Mouse (Mus musculus): ENCODE data around the gene Mest. TPM values are rescaled to one million over a fixed set of nuclear protein-coding genes. Genes with fewer than 3 reads are reported as not detected.

The Mest gene
- 1,492 and 1,651 TPM in 2 replicates for polyA plus RNA-seq (2014; fragmentation: Nextera tagmentation; extraction: Ambion mirVana)

DNA sequence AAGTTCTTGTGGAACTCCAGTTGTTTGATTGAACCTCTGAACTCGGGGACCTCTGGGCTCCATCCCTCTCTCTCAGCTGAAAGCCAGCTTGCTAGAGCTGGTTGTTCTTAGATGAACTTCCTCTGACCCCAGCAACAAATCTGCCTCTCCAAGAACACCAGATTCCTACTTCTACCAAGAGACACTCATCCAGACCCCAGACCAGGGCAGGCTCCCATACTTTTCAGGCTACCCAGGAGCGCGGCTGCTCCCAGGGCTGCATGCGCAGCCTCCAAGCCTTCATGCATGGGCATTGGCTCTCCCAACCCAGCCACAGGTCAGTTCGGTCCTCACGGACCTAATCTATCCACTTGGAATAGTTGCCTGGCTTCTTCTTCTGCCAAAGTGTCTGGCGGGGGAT, at the start of gene Mest:
Mest (plus strand) TSS at position 217 of the 400 bp plus-strand sequence.
- no peak within 1 kb of the TSS for H3K27ac ChIP-seq (ENCODE audit: low read depth, low read length)
- no peaks in the 10 kb centered on the region for H3K9me3 ChIP-seq (ENCODE audit: control insufficient read depth, low read length)
- no peak within 1 kb of the TSS for H3K9ac ChIP-seq (ENCODE audit: low read length)
- H3K27me3 ChIP-seq (ENCODE audit: control insufficient read depth, insufficient read depth, low read length): no peaks in the 10 kb centered on the region
- ATAC-seq (ENCODE audit: insufficient read depth, low FRiP score, low TSS enrichment) (no peak), DNase-seq (ENCODE audit: low spot score) (no peak)
- H3K4me2 ChIP-seq (ENCODE audit: low read depth): no peak within 1 kb of the TSS
- 74% methylated on average over 7 of the region's 7 CpGs for WGBS
- no peak within 1 kb of the TSS for H3K4me3 ChIP-seq (ENCODE audit: low read depth, low read length)
- no peaks in the 10 kb centered on the region for H3K36me3 ChIP-seq (ENCODE audit: control insufficient read depth, insufficient read depth, low read length)
- peaks cover 9% of the 10 kb centered on the region; the same call in 1 of the 2 replicates for H3K4me1 ChIP-seq (ENCODE audit: control insufficient read depth, insufficient read depth, low read length)

- DNase-seq (ENCODE audit: low spot score) (no peak), ATAC-seq (ENCODE audit: insufficient read depth, low FRiP score, low TSS enrichment) (no peak)
- WGBS: 38% methylated on average over 14 of the region's 14 CpGs
- H3K4me2 ChIP-seq (ENCODE audit: low read depth): no peak overlapping the region
- H3K36me3 ChIP-seq (ENCODE audit: control insufficient read depth, insufficient read depth, low read length): no peaks in the 10 kb centered on the region
- H3K9ac ChIP-seq (ENCODE audit: low read length): peak overlapping the region; percentile 18; the same call in 1 of the 2 replicates
- no peaks in the 10 kb centered on the region for H3K27me3 ChIP-seq (ENCODE audit: control insufficient read depth, insufficient read depth, low read length)
- peaks cover 34% of the 10 kb centered on the region for H3K4me1 ChIP-seq (ENCODE audit: control insufficient read depth, insufficient read depth, low read length)
- H3K4me3 ChIP-seq (ENCODE audit: low read depth, low read length): no peak overlapping the region
- H3K27ac ChIP-seq (ENCODE audit: low read depth, low read length): peak overlapping the region; percentile 77
- H3K9me3 ChIP-seq (ENCODE audit: control insufficient read depth, low read length): no peaks in the 10 kb centered on the region
These were observed 49.4 kb upstream of the Mest start for GRCm38 (mm10) chr6:30673764-30674561.

DNA sequence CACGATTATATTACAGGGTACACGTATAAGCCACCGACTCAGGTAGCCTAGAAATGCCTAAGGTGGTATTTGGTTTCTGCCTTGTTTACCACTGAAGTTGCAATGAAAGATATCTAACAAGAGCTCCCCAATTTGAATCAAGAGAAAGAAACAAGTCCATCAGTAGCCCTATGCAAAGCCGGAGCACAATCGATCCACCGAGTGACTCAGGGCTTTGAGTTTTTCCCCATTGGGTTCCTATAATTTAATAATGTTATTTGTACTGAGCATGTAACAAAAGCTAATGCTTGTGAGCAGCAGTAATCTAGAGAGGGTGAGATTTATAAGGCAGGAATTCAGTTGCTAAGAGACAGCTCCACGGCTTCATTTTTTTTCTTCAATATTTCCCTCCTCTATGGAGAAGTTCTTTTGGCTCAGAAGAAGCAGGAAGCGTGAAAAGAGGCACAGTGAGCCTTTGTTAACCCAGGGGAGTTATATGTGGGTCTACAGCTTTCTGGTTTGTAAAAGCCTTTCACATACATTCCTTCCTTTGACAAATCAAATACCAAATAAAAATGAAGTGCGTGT, 48.5 kb upstream of the Mest start:
- Histone ChIP-seq H3K9ac (ENCODE audit: low read length) (peak overlapping the region; percentile 41), H3K27ac (ENCODE audit: low read depth, low read length) (peak overlapping the region; percentile 77), H3K36me3 (ENCODE audit: control insufficient read depth, insufficient read depth, low read length) (no peaks in the 10 kb centered on the region), H3K27me3 (ENCODE audit: control insufficient read depth, insufficient read depth, low read length) (no peaks in the 10 kb centered on the region), H3K4me2 (ENCODE audit: low read depth) (peak overlapping the region; percentile 28; the same call in 1 of the 2 replicates), H3K4me3 (ENCODE audit: low read depth, low read length) (no peak overlapping the region), H3K4me1 (ENCODE audit: control insufficient read depth, insufficient read depth, low read length) (peaks cover 38% of the 10 kb centered on the region), H3K9me3 (ENCODE audit: control insufficient read depth, low read length) (no peaks in the 10 kb centered on the region)
- no peak for DNase-seq (ENCODE audit: low spot score)
- WGBS: 61% methylated on average over 9 of the region's 9 CpGs
- no peak for ATAC-seq (ENCODE audit: insufficient read depth, low FRiP score, low TSS enrichment)

GRCm38 (mm10) chr6:30675281-30675771, 48.0 kb upstream of the Mest start:
- Histone ChIP-seq H3K27ac (ENCODE audit: low read depth, low read length) (peak overlapping the region; percentile 77), H3K36me3 (ENCODE audit: control insufficient read depth, insufficient read depth, low read length) (no peaks in the 10 kb centered on the region), H3K9me3 (ENCODE audit: control insufficient read depth, low read length) (no peaks in the 10 kb centered on the region), H3K9ac (ENCODE audit: low read length) (peak overlapping the region; percentile 41), H3K4me1 (ENCODE audit: control insufficient read depth, insufficient read depth, low read length) (peaks cover 38% of the 10 kb centered on the region), H3K4me2 (ENCODE audit: low read depth) (peak overlapping the region; percentile 28), H3K4me3 (ENCODE audit: low read depth, low read length) (no peak overlapping the region), H3K27me3 (ENCODE audit: control insufficient read depth, insufficient read depth, low read length) (no peaks in the 10 kb centered on the region)
- WGBS: 16% methylated on average over 11 of the region's 11 CpGs
- ATAC-seq (ENCODE audit: insufficient read depth, low FRiP score, low TSS enrichment) (no peak), DNase-seq (ENCODE audit: low spot score) (peak; percentile 35)

GRCm38 (mm10) chr6:30676506-30676905, 46.8 kb upstream of the Mest start:
- Histone ChIP-seq H3K27me3 (ENCODE audit: control insufficient read depth, insufficient read depth, low read length) (no peaks in the 10 kb centered on the region), H3K9ac (ENCODE audit: low read length) (no peak overlapping the region), H3K27ac (ENCODE audit: low read depth, low read length) (no peak overlapping the region), H3K4me2 (ENCODE audit: low read depth) (no peak overlapping the region), H3K9me3 (ENCODE audit: control insufficient read depth, low read length) (no peaks in the 10 kb centered on the region), H3K36me3 (ENCODE audit: control insufficient read depth, insufficient read depth, low read length) (no peaks in the 10 kb centered on the region), H3K4me1 (ENCODE audit: control insufficient read depth, insufficient read depth, low read length) (peaks cover 38% of the 10 kb centered on the region), H3K4me3 (ENCODE audit: low read depth, low read length) (no peak overlapping the region)
- WGBS: 91% methylated on average over 6 of the region's 6 CpGs
- ATAC-seq (ENCODE audit: insufficient read depth, low FRiP score, low TSS enrichment) (no peak), DNase-seq (ENCODE audit: low spot score) (no peak)

- no peak overlapping the region for H3K9ac ChIP-seq (ENCODE audit: low read length)
- no peaks in the 10 kb centered on the region for H3K9me3 ChIP-seq (ENCODE audit: control insufficient read depth, low read length)
- peaks cover 36% of the 10 kb centered on the region for H3K4me1 ChIP-seq (ENCODE audit: control insufficient read depth, insufficient read depth, low read length)
- no peak overlapping the region for H3K4me3 ChIP-seq (ENCODE audit: low read depth, low read length)
- H3K4me2 ChIP-seq (ENCODE audit: low read depth): no peak overlapping the region
- ATAC-seq (ENCODE audit: insufficient read depth, low FRiP score, low TSS enrichment): no peak
- H3K27ac ChIP-seq (ENCODE audit: low read depth, low read length): no peak overlapping the region
- 74% methylated on average over 9 of the region's 9 CpGs for WGBS
- no peaks in the 10 kb centered on the region for H3K27me3 ChIP-seq (ENCODE audit: control insufficient read depth, insufficient read depth, low read length)
- DNase-seq (ENCODE audit: low spot score): no peak
- H3K36me3 ChIP-seq (ENCODE audit: control insufficient read depth, insufficient read depth, low read length): no peaks in the 10 kb centered on the region
These were observed 45.8 kb upstream of the Mest start for GRCm38 (mm10) chr6:30677591-30677990.

DNA sequence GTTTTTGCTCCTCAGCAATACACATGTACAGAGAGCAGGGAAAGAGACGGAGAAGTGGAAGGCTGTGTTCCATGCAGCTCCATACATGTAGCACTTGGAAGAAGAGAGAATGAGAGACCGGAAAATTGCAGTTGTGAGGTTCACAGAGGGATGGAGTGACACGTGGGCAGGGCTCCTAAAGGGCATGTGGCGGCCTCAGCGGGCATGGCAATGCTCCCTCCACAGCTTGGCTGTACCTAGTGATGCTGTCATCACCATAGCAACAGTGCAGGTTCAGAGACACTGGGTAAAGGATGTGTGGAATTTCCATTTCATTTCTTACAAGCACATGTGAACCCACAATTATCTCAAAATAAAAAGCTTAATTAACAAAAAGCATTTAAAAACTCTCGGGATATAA, 44.9 kb upstream of the Mest start:
- no peak overlapping the region for H3K4me3 ChIP-seq (ENCODE audit: low read depth, low read length)
- peak; percentile 84; the same call in 1 of the 2 replicates for ATAC-seq (ENCODE audit: insufficient read depth, low FRiP score, low TSS enrichment)
- no peaks in the 10 kb centered on the region for H3K36me3 ChIP-seq (ENCODE audit: control insufficient read depth, insufficient read depth, low read length)
- H3K4me2 ChIP-seq (ENCODE audit: low read depth): no peak overlapping the region
- peak overlapping the region; percentile 15; the same call in 1 of the 2 replicates for H3K9ac ChIP-seq (ENCODE audit: low read length)
- no peak for DNase-seq (ENCODE audit: low spot score)
- peaks cover 41% of the 10 kb centered on the region for H3K4me1 ChIP-seq (ENCODE audit: control insufficient read depth, insufficient read depth, low read length)
- no peaks in the 10 kb centered on the region for H3K9me3 ChIP-seq (ENCODE audit: control insufficient read depth, low read length)
- WGBS: 57% methylated on average over 6 of the region's 6 CpGs
- no peaks in the 10 kb centered on the region for H3K27me3 ChIP-seq (ENCODE audit: control insufficient read depth, insufficient read depth, low read length)
- H3K27ac ChIP-seq (ENCODE audit: low read depth, low read length): 0 out of 2 replicates have a peak overlapping the region, but pooled peaks have one; percentile 23

DNA sequence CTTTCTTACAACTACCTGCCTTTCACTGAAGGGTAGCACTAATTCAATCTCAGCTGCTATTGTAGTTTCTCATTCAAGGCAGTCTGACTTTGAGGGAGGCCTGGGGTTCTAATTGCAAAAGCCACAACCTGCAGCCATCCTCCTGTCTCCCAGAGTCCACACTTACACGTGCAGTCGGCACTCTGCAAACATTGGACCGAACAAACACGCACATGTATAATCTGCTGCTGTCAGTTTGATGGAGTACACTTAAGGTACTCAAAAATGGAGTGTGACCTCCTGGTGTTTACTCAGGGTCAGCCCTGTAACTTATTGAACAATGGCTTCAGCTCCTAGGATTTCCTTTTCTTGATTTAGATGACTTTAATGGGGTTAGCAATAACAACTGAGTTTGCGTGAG, 43.8 kb upstream of the Mest start:
- Histone ChIP-seq H3K36me3 (ENCODE audit: control insufficient read depth, insufficient read depth, low read length) (no peaks in the 10 kb centered on the region), H3K27me3 (ENCODE audit: control insufficient read depth, insufficient read depth, low read length) (no peaks in the 10 kb centered on the region), H3K4me2 (ENCODE audit: low read depth) (no peak overlapping the region), H3K4me3 (ENCODE audit: low read depth, low read length) (no peak overlapping the region), H3K9me3 (ENCODE audit: control insufficient read depth, low read length) (no peaks in the 10 kb centered on the region), H3K27ac (ENCODE audit: low read depth, low read length) (no peak overlapping the region), H3K4me1 (ENCODE audit: control insufficient read depth, insufficient read depth, low read length) (peaks cover 31% of the 10 kb centered on the region), H3K9ac (ENCODE audit: low read length) (no peak overlapping the region)
- DNase-seq (ENCODE audit: low spot score) (no peak), ATAC-seq (ENCODE audit: insufficient read depth, low FRiP score, low TSS enrichment) (no peak)
- WGBS: 54% methylated on average over 5 of the region's 5 CpGs

All from neural tube, embryonic 11.5 days (tissue).